Mouse (Mus musculus) stomach, postnatal 0 days (tissue): Measurements from ENCODE around the gene Selenos.

ENCODE experiments used
- CTCF ChIP-seq: IDR thresholded peaks from 2 replicates; pipeline ENCODE4 v1.5.1; 2016; ENCODE audit warnings: antibody characterized with exemption, low read depth, mild to moderate bottlenecking, moderate library complexity
- EP300 ChIP-seq: optimal IDR thresholded peaks from 2 replicates; pipeline ENCODE3; 2016; ENCODE audit warnings: antibody characterized with exemption

DNA sequence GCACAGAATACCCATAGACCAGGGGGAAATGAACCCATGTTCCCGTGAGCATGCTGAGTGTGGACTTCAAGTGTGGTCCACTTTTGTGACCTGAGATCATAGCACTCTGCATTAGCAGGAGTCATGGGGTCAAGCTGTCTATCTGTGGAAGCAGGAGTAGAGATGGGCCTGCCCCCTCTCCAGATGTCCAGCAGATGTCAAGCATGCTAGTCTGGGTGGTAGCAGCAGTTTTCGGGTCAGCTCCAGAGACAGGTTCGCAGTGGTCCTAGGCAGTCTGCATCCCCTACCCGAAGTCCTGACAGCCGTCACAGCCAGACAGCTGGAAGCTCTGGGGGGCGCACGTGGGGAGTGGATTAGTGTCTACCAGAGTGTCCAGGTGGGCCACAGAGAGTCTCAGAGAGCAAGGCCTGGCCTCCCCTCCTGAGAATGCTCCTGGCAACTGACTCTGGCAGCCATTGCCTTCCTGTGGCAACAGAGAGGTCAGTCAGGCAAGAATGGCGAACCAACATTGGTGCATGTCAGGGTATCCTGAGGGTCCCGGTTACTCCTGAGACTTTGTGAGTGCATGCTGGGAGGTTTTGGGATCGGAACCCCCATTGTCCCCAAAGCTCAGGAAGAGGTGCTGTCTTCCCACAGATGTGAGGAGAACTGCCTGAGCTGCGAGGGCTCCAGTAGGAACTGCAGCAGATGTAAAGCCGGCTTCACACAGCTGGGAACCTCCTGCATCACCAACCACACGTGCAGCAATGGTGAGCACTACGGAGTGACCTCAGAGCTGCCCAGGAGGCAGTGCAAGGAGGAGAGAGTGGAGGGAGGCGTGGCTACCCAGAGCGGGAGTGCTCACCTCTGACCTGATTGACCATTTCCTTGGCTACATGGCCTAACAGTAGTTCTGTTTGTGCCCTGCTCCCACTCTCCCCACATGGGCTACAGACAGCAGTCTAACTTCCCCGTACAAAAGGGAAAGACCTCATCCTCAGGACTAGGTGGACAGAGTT is 32.2 kb upstream of the Selenos start:
- TF ChIP-seq CTCF (no peak), EP300 (no peak)
